Comparison of ENCODE assay signal across 29 mouse cellular contexts in genomic region chr3:156799228-156799627, GRCm38 (mm10).
"Had no signal": no experiment of that assay in that cellular context is flagged by ENCODE, and none has a peak within 500 bp of the region (broad histone marks: within the 10 kb centered on the region; RNA-seq: fewer than 3 reads in every experiment).

No protein-coding gene starts in this region.

- ATAC-seq: liver, embryonic 12.5 days; liver, postnatal 0 days; lung, postnatal 0 days; midbrain, embryonic 13.5 days; midbrain, embryonic 15.5 days; midbrain, embryonic 16.5 days had no signal

- H3K27ac ChIP-seq: limb, embryonic 10.5 days; limb, embryonic 12.5 days; limb, embryonic 13.5 days; limb, embryonic 15.5 days; liver, embryonic 12.5 days; liver, embryonic 13.5 days; liver, embryonic 14.5 days; liver, embryonic 15.5 days; lung, embryonic 15.5 days; macrophage; midbrain, embryonic 10.5 days; midbrain, embryonic 12.5 days; midbrain, embryonic 13.5 days; midbrain, embryonic 15.5 days had no signal

- DNase-seq: left cerebral cortex, postnatal 4 days; liver; liver, embryonic 13.5 days; liver, postnatal 0 days; lung, adult 18-20 months; lung, adult 2 months; lung, embryonic 14.5 days; lung, postnatal 10 days; lung, postnatal 14 days; lung, postnatal 36 days; lung, postnatal 4 days; midbrain, embryonic 14.5 days had no signal

- H3K4me1 ChIP-seq: limb, embryonic 10.5 days; limb, embryonic 12.5 days; limb, embryonic 13.5 days; limb, embryonic 15.5 days; liver, embryonic 12.5 days; liver, embryonic 13.5 days; liver, embryonic 15.5 days; lung, embryonic 15.5 days; megakaryocyte, embryonic 14.5 days had no signal

- H3K4me3 ChIP-seq: limb, embryonic 10.5 days; limb, embryonic 12.5 days; limb, embryonic 13.5 days; limb, embryonic 15.5 days; liver, embryonic 12.5 days; liver, embryonic 13.5 days; liver, embryonic 15.5 days; lung, embryonic 15.5 days; megakaryocyte, embryonic 14.5 days; midbrain, embryonic 10.5 days; midbrain, embryonic 12.5 days; midbrain, embryonic 13.5 days; midbrain, embryonic 15.5 days; myocyte had no signal
